Mouse (Mus musculus) right cerebral cortex, adult 18-20 months (tissue): ENCODE measurements at regions not wholly inside any gene's neighbourhood (a gene's known extent, or its start where the extent isn't known, plus 50 kb on each side); places are given as distances from the start of the nearest gene placed in this dataset.

Experiments
- DNase-seq: peaks from one replicate; pipeline ENCODE4 v3.0.0; 2022; ENCODE audit warnings: mixed read lengths

- DNase-seq = no peak
Observed at GRCm38 (mm10) chr10:97397062-97397771, 82.2 kb upstream of the Dcn start.

GRCm38 (mm10) chr10:97397896-97398295 is 81.5 kb upstream of the Dcn start:
- DNase-seq = no peak

DNA sequence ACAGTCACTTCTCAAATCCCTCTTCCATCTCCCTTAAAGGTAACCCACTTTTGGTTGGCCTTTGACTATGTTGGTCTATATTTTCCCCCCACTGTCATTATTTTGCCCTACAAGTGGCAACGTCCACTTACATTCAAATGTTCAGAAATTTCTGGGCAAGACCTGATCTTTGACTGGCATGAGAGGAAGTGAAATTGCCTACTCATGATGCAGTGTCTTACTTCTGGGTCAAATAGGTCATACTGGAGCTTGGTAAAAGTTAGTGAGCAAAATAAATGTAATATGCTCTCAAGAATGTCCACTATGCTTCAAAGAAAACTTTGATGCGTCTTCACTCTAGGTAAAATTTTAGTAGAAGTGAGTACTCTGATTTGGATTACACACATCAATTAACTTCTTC is 76.9 kb upstream of the Dcn start:
- DNase-seq = no peak

DNA sequence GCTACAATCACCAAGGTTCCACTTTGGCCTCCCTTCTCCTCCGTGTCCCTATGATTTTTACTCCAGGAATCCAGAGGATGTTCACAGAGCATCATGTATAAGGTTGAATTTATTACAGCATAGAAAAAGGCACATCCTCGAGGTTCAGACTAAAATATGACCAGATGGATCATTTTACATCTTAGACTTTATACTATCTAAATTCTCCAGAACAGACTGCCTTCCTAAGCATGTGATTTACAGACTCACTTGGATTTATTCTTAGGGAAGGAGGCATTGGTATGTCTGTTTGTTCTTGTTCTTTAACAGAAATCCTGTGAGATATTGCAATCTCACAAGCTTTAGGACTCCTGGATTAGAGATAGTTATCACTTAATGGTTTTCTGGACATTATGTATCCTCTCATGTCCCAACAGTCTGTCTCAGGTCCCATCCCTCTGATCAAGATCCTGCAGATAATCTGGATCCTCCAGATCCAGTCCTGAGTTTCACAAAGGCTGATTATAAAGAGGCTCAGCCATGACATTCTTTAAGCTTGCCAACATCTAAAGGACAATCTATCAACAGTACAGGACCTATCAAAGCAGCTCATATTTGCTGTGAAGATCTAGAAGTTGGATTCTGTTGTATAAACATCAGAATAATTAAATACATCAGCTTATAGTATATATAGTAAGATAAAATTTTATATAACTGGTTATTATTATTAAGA is 75.2 kb upstream of the Dcn start:
- no peak for DNase-seq

DNA sequence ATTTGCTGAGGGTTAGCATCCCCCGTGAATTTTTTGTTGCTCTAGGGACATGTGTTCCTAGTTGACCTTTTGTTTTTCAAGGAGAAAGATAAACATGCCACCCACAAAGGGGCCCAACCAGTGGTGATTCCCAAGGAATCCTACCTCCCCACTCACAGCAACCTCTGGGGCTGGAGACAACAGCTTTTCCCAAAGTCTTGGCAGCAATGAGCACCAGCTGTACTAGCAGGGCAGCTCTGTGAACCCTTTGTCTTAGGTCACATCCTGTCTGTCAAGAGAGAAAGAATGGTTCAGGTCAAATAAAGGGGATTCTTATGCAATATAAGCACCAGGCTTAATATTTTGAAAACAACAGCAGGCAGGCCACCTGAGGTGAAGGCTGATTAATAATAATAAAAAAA is 70.2 kb upstream of the Dcn start:
- DNase-seq = no peak

- DNase-seq = no peak
Observed at GRCm38 (mm10) chr10:97409909-97410308, 69.5 kb upstream of the Dcn start.

- DNase-seq = no peak
Observed at GRCm38 (mm10) chr10:97422579-97422978, 56.8 kb upstream of the Dcn start.

DNA sequence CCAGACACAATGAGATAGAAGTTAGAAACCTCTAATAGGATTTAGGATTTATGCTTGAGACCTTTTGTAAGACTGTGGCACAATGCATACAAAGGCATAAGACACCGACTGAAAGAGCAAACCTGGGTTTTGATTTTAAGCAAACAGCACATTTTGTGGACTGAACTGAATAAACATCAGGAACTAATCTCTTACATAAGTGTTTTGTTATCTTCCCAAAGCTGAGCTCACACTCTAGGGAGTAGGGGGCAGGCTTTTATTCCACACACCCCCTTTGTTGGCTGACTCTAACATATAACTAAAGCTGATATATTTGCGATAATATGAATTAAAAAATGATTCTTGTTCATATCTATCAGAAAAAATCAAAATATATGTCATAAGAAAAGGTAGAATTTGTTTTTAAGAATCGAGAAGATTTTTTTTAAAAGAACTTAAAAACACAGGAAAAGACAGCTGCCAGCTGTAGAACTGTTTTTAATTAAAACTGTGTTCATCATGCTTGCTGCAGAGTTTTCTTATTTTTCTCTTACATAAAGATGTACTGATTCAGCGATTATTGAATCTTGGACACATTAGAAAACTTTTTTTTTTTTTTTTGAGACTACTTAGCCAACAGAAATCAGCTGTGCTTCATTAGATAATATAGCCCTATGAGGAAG is 56.2 kb upstream of the Dcn start:
- no peak for DNase-seq
